Comparison of ENCODE assay signal across 20 mouse cellular contexts in the genomic region with DNA sequence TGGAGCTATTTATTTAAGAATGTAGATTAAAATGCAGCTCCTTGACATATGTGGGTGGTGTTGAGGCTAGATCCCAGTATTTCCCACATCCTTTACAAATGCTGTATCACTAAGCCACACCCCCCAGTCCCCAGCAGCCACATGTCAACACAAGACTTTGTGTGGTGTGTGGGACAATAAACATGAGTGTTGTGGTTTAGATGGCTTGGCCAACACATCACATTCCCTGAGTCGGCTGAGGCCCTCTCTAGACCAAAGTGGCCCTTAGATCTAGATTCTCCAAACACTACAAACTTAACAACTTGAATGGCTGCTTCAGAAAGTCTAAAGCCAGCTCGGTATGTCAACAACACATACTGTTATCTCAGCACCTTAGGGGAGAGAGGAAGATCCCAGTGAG.
DNase-seq lines count a peak whose midpoint lies in the region; ATAC-seq and TF ChIP-seq lines count a peak whose summit lies in the region.
"Had no signal": no experiment of that assay in that cellular context is flagged by ENCODE, and none has a peak within 500 bp of the region (broad histone marks: within the 10 kb centered on the region; RNA-seq: fewer than 3 reads in every experiment).

No protein-coding gene starts in this region.

- no peak overlapping the region for H3K4me2 ChIP-seq in stomach, postnatal 0 days (replicated peaks; ENCODE audit: low read depth)
- H3K4me2 ChIP-seq: embryonic facial prominence, embryonic 13.5 days; forebrain, embryonic 12.5 days; heart, embryonic 11.5 days; heart, embryonic 15.5 days; hindbrain, embryonic 14.5 days had no signal

- H3K9ac ChIP-seq in stomach, postnatal 0 days (ENCODE audit: low read length), result no peak overlapping the region
- H3K9ac ChIP-seq: embryonic facial prominence, embryonic 13.5 days; forebrain, embryonic 12.5 days; heart, embryonic 15.5 days; hindbrain, embryonic 14.5 days had no signal

- DNase-seq in lung, postnatal 25 days (ENCODE audit: low spot score), result peak; percentile 54
- no peak for DNase-seq in urinary bladder, postnatal 36 days (ENCODE audit: low spot score in 2 of 2)
- DNase-seq in stomach, postnatal 0 days (ENCODE audit: low spot score), result no peak
- DNase-seq: adrenal gland, postnatal 10 days; cerebellum, adult 11-12 months; cerebellum, adult 9-10 months; cerebellum, postnatal 25 days; gastrocnemius, adult 2 months; gastrocnemius, postnatal 36 days; heart, adult 2 months had no signal

- H3K9me3 ChIP-seq in megakaryocyte, embryonic 14.5 days, result no peaks in the 10 kb centered on the region
- H3K9me3 ChIP-seq in stomach, postnatal 0 days (ENCODE audit: control insufficient read depth, low read length), result no peaks in the 10 kb centered on the region
- H3K9me3 ChIP-seq: embryonic facial prominence, embryonic 13.5 days; forebrain, embryonic 12.5 days; heart, embryonic 15.5 days; hindbrain, embryonic 10.5 days had no signal

- no peak for TF ChIP-seq EP300 in stomach, postnatal 0 days (optimal IDR thresholded peaks at IDR 0.05)

- H3K36me3 ChIP-seq in megakaryocyte, embryonic 14.5 days (replicated peaks; ENCODE audit: low read length), result no peaks in the 10 kb centered on the region
- no peaks in the 10 kb centered on the region for H3K36me3 ChIP-seq in stomach, postnatal 0 days (ENCODE audit: control insufficient read depth, insufficient read depth, low read length)
- H3K36me3 ChIP-seq: embryonic facial prominence, embryonic 13.5 days; forebrain, embryonic 12.5 days; heart, embryonic 15.5 days; hindbrain, embryonic 10.5 days had no signal

- peak overlapping the region; percentile 48 for H3K4me3 ChIP-seq in megakaryocyte, embryonic 14.5 days (replicated peaks)
- no peak overlapping the region for H3K4me3 ChIP-seq in stomach, postnatal 0 days (ENCODE audit: low read depth, low read length)
- H3K4me3 ChIP-seq: embryonic facial prominence, embryonic 13.5 days; forebrain, embryonic 12.5 days; gastrocnemius, adult 2 months; heart, adult 2 months; heart, embryonic 15.5 days; hindbrain, embryonic 10.5 days had no signal

- no peak for ATAC-seq in megakaryocyte, adult 5-6 weeks (ENCODE audit: poor library complexity, severe bottlenecking)
- peak; percentile 14 for ATAC-seq in granulocyte monocyte progenitor cell, adult 5-6 weeks (replicated peaks; ENCODE audit: poor library complexity, severe bottlenecking)
- no peak for ATAC-seq in stomach, postnatal 0 days (ENCODE audit: low FRiP score, low TSS enrichment)
- ATAC-seq: forebrain, embryonic 16.5 days had no signal

- TF ChIP-seq CTCF in stomach, postnatal 0 days (IDR thresholded peaks at IDR 0.05; ENCODE audit: low read depth), result no peak

- no peak overlapping the region for H3K27ac ChIP-seq in stomach, postnatal 0 days (replicated peaks)
- H3K27ac ChIP-seq: embryonic facial prominence, embryonic 13.5 days; forebrain, embryonic 12.5 days; gastrocnemius, adult 2 months; heart, adult 2 months; heart, embryonic 15.5 days; hindbrain, embryonic 10.5 days; hindbrain, embryonic 14.5 days had no signal

- no peaks in the 10 kb centered on the region for H3K27me3 ChIP-seq in megakaryocyte, embryonic 14.5 days (replicated peaks)
- H3K27me3 ChIP-seq in stomach, postnatal 0 days (ENCODE audit: control insufficient read depth, insufficient read depth, low read length), result no peaks in the 10 kb centered on the region
- H3K27me3 ChIP-seq: forebrain, embryonic 12.5 days; heart, embryonic 15.5 days had no signal

- 54% methylated on average over 2 of the region's 2 CpGs for whole genome bisulfite sequencing in stomach, postnatal 0 days

- H3K4me1 ChIP-seq in megakaryocyte, embryonic 14.5 days, result peaks cover 90% of the 10 kb centered on the region
- no peaks in the 10 kb centered on the region for H3K4me1 ChIP-seq in stomach, postnatal 0 days (replicated peaks; ENCODE audit: control insufficient read depth, insufficient read depth)
- H3K4me1 ChIP-seq: embryonic facial prominence, embryonic 13.5 days; forebrain, embryonic 12.5 days; heart, embryonic 15.5 days; hindbrain, embryonic 10.5 days had no signal
